Mouse (Mus musculus): ENCODE results near the gene Smok3b.
A peak's percentile ranks its signal among the peaks of the same experiment; 100 is the strongest.
"Not testable (repeated sequence)": the region's sequence is repeated elsewhere in the genome, so short reads cannot be mapped to it uniquely, and the experiment has no call there.

The Smok3b gene

GRCm38 (mm10) chr5:138020961-138021479 lies at the start of gene Smok3b, which contains the start of gene Smok3a:
Gene Smok3b, plus strand, starts transcription at chr5:138021429.
Gene Smok3a, plus strand, starts transcription at chr5:138021261.
- DNase-seq (ENCODE audit: low spot score in 2 of 2), result not testable (repeated sequence)

GRCm38 (mm10) chr5:137973161-137973560 lies 48.1 kb upstream of the Smok3b start:
- no peak for DNase-seq (ENCODE audit: low spot score in 2 of 2)

GRCm38 (mm10) chr5:137973738-137974137 lies 47.5 kb upstream of the Smok3b start:
- DNase-seq (ENCODE audit: low spot score in 2 of 2), result no peak

GRCm38 (mm10) chr5:137974724-137975123 lies 46.5 kb upstream of the Smok3b start:
- DNase-seq (ENCODE audit: low spot score in 2 of 2), result no peak

- no peak for DNase-seq (ENCODE audit: low spot score in 2 of 2)
These were observed 45.8 kb upstream of the Smok3b start for GRCm38 (mm10) chr5:137975434-137975833.

- no peak for DNase-seq (ENCODE audit: low spot score in 2 of 2)
These were observed 43.9 kb upstream of the Smok3b start for GRCm38 (mm10) chr5:137977291-137977690.

GRCm38 (mm10) chr5:137979081-137979480 lies 42.1 kb upstream of the Smok3b start:
- DNase-seq (ENCODE audit: low spot score in 2 of 2), result no peak

- no peak for DNase-seq (ENCODE audit: low spot score in 2 of 2)
These were observed 39.9 kb upstream of the Smok3b start, which contains the start of gene Azgp1 for GRCm38 (mm10) chr5:137981300-137981699. Gene Azgp1, plus strand, starts transcription at chr5:137981520.

GRCm38 (mm10) chr5:137986351-137986750 lies 34.9 kb upstream of the Smok3b start:
- DNase-seq (ENCODE audit: low spot score in 2 of 2), result no peak

GRCm38 (mm10) chr5:138009437-138009836 lies 11.8 kb upstream of the Smok3b start:
- DNase-seq (ENCODE audit: low spot score in 2 of 2), result no peak

GRCm38 (mm10) chr5:138012382-138012781 lies 8.8 kb upstream of the Smok3b start:
- no peak for DNase-seq (ENCODE audit: low spot score in 2 of 2)

GRCm38 (mm10) chr5:138016530-138016929 lies 4.7 kb upstream of the Smok3b start:
- no peak for DNase-seq (ENCODE audit: low spot score in 2 of 2)

GRCm38 (mm10) chr5:138016997-138017396 lies 4.2 kb upstream of the Smok3b start:
- DNase-seq (ENCODE audit: low spot score in 2 of 2), result no peak

GRCm38 (mm10) chr5:138019577-138019976 lies 1.7 kb upstream of the Smok3b start:
- DNase-seq (ENCODE audit: low spot score in 2 of 2), result not testable (repeated sequence)

GRCm38 (mm10) chr5:138052894-138053293 lies 31.7 kb downstream of the Smok3b start, which contains the start of gene Smok3c:
Gene Smok3c, plus strand, starts transcription at chr5:138053194.
- DNase-seq (ENCODE audit: low spot score in 2 of 2), result not testable (repeated sequence)

- no peak for DNase-seq (ENCODE audit: low spot score in 2 of 2)
These were observed 52.6 kb downstream of the Smok3b start for GRCm38 (mm10) chr5:138073803-138074202.

- DNase-seq (ENCODE audit: low spot score in 2 of 2), result no peak
These were observed 54.5 kb downstream of the Smok3b start for GRCm38 (mm10) chr5:138075684-138076083.

- DNase-seq (ENCODE audit: low spot score in 2 of 2), result no peak
These were observed 54.9 kb downstream of the Smok3b start for GRCm38 (mm10) chr5:138076148-138076547.

GRCm38 (mm10) chr5:138080456-138080855 lies 59.2 kb downstream of the Smok3b start:
- DNase-seq (ENCODE audit: low spot score in 2 of 2), result no peak

GRCm38 (mm10) chr5:138081446-138081845 lies 60.2 kb downstream of the Smok3b start:
- DNase-seq (ENCODE audit: low spot score in 2 of 2), result no peak

- no peak for DNase-seq (ENCODE audit: low spot score in 2 of 2)
These were observed 62.2 kb downstream of the Smok3b start for GRCm38 (mm10) chr5:138083318-138083900.

GRCm38 (mm10) chr5:138083936-138084335 lies 62.7 kb downstream of the Smok3b start:
- DNase-seq (ENCODE audit: low spot score in 2 of 2), result no peak

- DNase-seq (ENCODE audit: low spot score in 2 of 2), result no peak
These were observed 63.3 kb downstream of the Smok3b start for GRCm38 (mm10) chr5:138084507-138084906.

- peak; percentile 75 to 82 for DNase-seq (ENCODE audit: low spot score in 2 of 2)
These were observed 63.8 kb downstream of the Smok3b start, which contains the start of gene Zkscan1 for GRCm38 (mm10) chr5:138084996-138085395. Gene Zkscan1, plus strand, starts transcription at chr5:138085084.

Data from right cerebral cortex, postnatal 36 days (tissue).